Mouse (Mus musculus): ENCODE data around the gene Gm906.

- no peak for TF ChIP-seq CTCF (IDR thresholded peaks at IDR 0.05; ENCODE audit: control insufficient read depth, insufficient read depth, low read length)
- no peak for TF ChIP-seq POLR2A (IDR thresholded peaks at IDR 0.05; ENCODE audit: borderline replicate concordance, control insufficient read depth, low read depth, low read length)
These were observed 42.1 kb downstream of the Gm906 start for GRCm38 (mm10) chr13:50207966-50208365.

Measured in bone marrow, adult 2 months (tissue).